Mouse (Mus musculus) adrenal gland, postnatal 14 days (tissue): ENCODE data around the gene Ccm2. TPM values are rescaled to one million over a fixed set of nuclear protein-coding genes. Genes with fewer than 3 reads are reported as not detected.

Source experiments
- DNase-seq: peaks from one replicate; pipeline ENCODE4 v3.0.0; 2021; ENCODE audit warnings: mixed read lengths
- total RNA-seq: library from RNA; stranded (reverse); gene quantifications from 2 replicates; pipeline ENCODE4 v1.2.3, GENCODE M21; 2021

Ccm2 gene
- total RNA-seq, 1 experiment from 2014 or later = 37.6 TPM

GRCm38 (mm10) chr11:6529961-6530360, 16.7 kb upstream of the Ccm2 start:
- DNase-seq = peak; percentile 52

GRCm38 (mm10) chr11:6530746-6531145, 15.9 kb upstream of the Ccm2 start:
- no peak for DNase-seq

- DNase-seq = no peak
Observed at GRCm38 (mm10) chr11:6544683-6545082, 2.0 kb upstream of the Ccm2 start.

GRCm38 (mm10) chr11:6545186-6545856, 1.4 kb upstream of the Ccm2 start:
- DNase-seq = no peak

GRCm38 (mm10) chr11:6545857-6546192, 862 bp upstream of the Ccm2 start:
- no peak for DNase-seq

GRCm38 (mm10) chr11:6547037-6547680, 472 bp downstream of the Ccm2 start:
- peak; percentile 83 for DNase-seq

GRCm38 (mm10) chr11:6547696-6548325, 1.1 kb downstream of the Ccm2 start:
- peak; percentile 34 for DNase-seq

GRCm38 (mm10) chr11:6549770-6550169, 3.1 kb downstream of the Ccm2 start:
- DNase-seq = no peak

GRCm38 (mm10) chr11:6550201-6550600, 3.5 kb downstream of the Ccm2 start:
- no peak for DNase-seq

- peak; percentile 11 for DNase-seq
Observed at GRCm38 (mm10) chr11:6558234-6558633, 11.5 kb downstream of the Ccm2 start.

GRCm38 (mm10) chr11:6559996-6560395, 13.3 kb downstream of the Ccm2 start:
- DNase-seq = no peak

GRCm38 (mm10) chr11:6560655-6561360, 14.1 kb downstream of the Ccm2 start:
- peak; percentile 16 for DNase-seq

GRCm38 (mm10) chr11:6561474-6561873, 14.8 kb downstream of the Ccm2 start:
- DNase-seq = peak; percentile 45

GRCm38 (mm10) chr11:6562359-6562758, 15.7 kb downstream of the Ccm2 start:
- DNase-seq = peak; percentile 27

GRCm38 (mm10) chr11:6563201-6563600, 16.5 kb downstream of the Ccm2 start:
- DNase-seq = no peak

- DNase-seq = no peak
Observed at GRCm38 (mm10) chr11:6566496-6566895, 19.8 kb downstream of the Ccm2 start.

GRCm38 (mm10) chr11:6567951-6568350, 21.3 kb downstream of the Ccm2 start:
- DNase-seq = no peak

GRCm38 (mm10) chr11:6568584-6569409, 22.1 kb downstream of the Ccm2 start:
- DNase-seq = peak; percentile 49

- DNase-seq = peak; percentile 70
Observed at GRCm38 (mm10) chr11:6569410-6569777, 22.7 kb downstream of the Ccm2 start.

- DNase-seq = no peak
Observed at GRCm38 (mm10) chr11:6576151-6576550, 29.5 kb downstream of the Ccm2 start.

- DNase-seq = no peak
Observed at GRCm38 (mm10) chr11:6579361-6579760, 32.7 kb downstream of the Ccm2 start.
